Mouse (Mus musculus) CD8-positive naive resting alpha-beta T cell, adult 57 days (primary cell): ENCODE measurements around the gene Timmdc1. TPM values are rescaled to one million over a fixed set of nuclear protein-coding genes. Genes with fewer than 3 reads are reported as not detected.

Experiments used
- total RNA-seq: library from RNA; stranded (reverse); gene quantifications from one replicate; pipeline ENCODE4 v1.2.4, GENCODE M21; 2023

Gene Timmdc1
- total RNA-seq, result 14.4 TPM

DNA sequence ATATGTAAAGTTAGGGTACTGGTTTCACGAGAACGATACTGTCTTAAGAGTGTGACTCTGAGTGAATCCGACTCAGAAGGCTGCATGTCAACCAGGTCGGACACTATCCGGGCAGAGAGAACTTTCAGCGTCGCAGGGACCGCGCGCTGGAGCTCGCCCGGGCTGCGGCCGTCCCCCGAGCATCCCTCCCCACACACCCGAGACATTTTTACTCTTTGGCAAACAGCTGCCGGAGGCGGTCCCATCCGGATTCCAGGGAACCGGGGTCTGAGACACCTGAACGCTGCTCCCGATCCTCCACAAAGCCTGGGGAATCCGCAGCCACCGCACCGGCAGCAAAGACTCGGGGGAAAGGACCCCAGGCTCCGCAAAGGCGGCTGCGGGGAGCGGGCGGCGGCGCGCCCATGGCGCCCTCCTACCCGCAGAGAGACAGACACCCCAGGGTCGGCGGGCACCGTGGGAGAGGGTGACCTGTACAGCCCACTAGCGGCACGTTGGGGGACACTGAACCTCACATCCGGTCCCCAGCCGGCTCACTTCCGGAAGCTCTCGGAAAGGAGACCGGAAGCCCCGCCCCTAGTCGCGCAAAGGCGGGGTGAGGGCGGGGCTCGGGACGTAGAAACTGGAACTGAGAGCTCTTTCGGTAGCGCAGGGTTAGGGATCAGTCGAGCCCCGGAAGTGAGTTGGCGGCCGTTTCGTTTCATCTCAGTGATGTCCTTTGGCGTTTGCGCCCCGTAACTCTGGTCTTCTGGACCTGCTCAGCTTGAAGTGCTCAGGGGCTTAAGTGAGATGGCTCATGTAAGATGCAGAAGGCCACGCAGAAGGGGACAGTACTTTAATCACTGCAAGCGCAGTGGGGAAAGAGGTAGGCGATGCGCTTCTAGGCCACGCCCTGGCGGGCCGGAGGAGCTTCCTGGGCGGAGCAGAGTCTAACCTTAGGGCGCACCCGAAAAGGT lies at the start of gene Timmdc1:
Timmdc1 (minus strand) TSS at position 535 of the 956 bp plus-strand sequence.

DNA sequence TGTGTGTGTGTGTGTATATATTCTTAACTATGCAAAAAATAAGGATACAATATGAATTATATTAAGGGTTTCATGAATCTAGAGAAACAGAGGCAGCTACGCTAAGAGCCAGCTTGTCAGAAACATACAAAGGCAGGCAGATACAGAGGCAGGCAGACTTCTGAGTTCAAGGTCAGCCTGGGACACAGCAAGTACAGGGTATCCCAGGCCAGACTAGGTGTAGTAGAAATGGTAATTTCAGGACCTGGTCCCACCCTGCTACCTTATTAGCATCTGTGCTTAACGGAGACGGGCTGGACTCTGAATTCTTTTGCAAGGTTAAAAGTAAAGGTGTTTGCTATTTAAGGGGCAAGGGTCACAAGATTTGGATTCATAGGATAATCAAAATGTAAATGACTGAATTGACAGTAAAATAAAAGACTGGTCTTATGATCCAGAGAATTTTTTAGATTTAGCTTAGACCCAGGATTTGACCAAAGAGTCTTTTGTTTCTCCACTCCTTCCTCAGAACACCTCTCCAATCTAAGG lies 35.8 kb upstream of the Timmdc1 start, which contains the start of gene Tmem39a:
Tmem39a (plus strand) TSS at position 478 of the 528 bp plus-strand sequence.

DNA sequence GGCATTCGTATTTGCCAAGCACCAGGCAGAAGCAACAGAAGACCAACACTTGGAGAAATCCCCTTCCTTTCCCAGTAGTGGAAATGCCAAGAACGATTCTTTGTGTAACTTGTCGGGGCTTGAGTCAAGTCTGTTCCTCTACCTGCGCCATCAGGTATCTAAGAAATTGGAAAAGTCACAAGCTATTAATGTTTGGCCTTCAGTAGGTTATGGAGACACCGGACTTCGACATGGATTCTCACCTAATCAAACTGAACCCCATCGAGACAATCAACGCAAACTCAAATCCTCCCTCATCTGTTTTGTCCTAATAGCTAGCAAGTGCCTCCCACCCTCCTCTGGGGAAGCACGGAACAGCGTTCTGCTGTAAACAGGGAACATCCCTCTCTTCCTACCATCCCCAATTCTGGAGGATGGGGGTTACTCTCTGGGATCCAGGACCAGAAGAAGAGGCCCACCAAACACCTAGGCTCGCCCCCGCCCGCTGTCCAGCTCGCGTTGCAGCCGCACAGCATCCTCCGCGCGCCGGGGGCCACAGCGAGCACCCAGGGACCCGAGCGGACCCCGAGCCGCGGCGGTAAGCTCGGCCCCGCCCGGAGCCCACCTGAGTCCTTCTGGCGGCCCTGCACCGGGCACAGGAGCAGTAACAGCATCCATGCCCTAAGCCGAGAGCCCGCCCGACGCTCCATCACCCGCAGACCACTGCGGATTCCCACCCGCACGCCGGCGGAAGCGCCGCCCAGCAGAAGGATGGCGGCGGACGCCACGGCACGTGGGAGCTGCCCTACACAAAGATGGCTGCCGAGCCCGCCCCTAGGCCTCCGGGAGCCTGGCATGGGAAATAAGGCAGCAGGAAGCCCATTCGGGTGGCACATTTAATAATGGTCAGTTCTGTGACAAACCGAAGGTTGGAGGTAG lies 27.3 kb upstream of the Timmdc1 start, which contains the start of gene Poglut1:
Poglut1 (minus strand) TSS at position 780 of the 918 bp plus-strand sequence.

DNA sequence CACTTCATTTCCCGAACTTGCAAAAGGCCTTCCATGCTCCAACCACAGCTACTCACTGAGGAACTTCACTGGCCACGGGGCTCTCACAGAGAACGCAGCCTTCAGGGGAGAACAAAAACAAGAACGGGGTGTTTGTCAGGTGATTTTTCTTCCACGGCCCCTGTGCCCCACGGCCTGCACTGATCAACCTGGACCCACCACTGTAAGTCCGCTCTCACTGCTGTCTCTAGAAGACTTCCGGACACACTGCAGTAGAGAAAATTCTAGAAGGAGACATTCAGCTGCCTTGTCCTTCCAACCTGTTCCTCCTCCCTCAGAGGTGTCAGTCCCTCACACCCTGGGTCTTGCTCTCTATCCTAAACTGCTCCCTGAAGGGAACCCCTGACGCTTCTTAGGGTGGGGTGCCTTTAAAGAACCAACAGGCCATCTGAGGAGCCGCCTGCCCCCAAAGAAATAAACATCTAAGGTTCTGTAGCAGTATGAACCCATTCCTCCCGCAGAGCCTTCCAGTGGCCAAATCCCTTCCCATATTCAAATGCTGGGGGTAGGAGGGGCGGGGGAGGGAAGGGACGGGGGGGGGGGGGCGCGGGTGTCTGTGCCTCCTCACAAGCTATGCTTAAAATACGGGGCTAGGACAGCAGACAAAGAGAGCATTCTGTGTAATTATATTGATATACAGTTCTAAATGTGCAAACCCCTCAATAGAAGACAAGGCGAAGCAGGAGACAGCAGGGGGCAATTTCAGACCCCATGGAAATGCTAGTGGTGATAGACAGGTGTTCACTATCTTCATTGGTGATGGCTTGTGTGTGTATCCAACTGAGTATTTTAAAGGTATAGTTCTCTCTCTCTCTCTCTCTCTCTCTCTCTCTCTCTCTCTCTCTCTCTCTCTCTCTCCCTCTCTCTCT lies 66.7 kb downstream of the Timmdc1 start, which contains the start of gene Cd80:
Cd80 (plus strand) TSS at position 51 of the 908 bp plus-strand sequence.

DNA sequence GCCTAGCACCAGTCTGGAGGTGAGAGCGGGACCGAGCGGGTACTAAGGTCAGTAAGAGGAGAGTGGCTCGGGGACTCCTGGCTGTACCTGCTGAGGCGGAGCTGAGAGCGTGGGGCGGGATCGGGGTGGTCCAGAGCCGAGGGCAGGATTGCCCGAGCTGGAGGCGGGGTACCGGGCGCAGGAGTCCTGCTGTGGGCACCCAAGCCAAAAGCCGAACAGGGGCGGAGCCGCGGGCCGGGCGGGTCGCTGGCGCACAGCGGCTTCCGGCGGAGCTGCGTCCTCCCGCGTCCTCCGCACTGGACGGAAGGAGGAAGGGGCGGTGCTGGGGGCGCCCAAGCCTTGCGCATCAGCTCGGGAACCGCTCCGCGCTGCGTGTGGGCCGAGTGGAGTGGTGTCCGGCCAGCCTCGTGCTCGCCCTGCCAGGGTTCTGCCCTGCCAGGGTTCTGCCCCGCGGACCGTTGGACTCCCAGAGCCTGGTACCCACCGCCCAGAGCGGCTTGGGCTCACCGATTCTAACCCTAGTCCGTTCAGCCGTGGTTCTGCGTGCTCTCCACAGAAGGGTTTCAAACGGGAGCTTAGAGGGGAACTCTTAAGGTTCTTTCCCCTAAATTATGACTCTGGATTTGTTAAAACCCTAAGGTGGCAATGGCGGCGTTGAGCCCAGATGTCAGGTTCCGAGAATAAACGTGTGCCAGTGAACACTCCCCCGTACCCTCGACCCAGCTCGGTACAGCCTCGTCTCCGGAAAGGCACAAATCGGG lies 69.8 kb downstream of the Timmdc1 start, which contains the start of gene Adprh:
Adprh (minus strand) TSS at position 262 of the 761 bp plus-strand sequence.

Other genes starting within 250 kb of the Timmdc1 start
- not detected for gene Nr1i2, start 227.8 kb downstream of the Timmdc1 start, total RNA-seq
- not detected for gene Maats1, start 180.5 kb downstream of the Timmdc1 start, total RNA-seq
- 66.4 TPM for gene Cox17, start 175.7 kb downstream of the Timmdc1 start, total RNA-seq
- not detected for gene Gm21987, start 175.6 kb downstream of the Timmdc1 start, total RNA-seq
- gene Popdc2, start 160.5 kb downstream of the Timmdc1 start, total RNA-seq, result not detected
- gene Pla1a, start 89.5 kb downstream of the Timmdc1 start, total RNA-seq, result not detected
- gene Adprh, start 70.0 kb downstream of the Timmdc1 start, total RNA-seq, result 22.1 TPM
- gene Cd80, start 67.1 kb downstream of the Timmdc1 start, total RNA-seq, result 1.8 TPM
- 22.0 TPM for gene Poglut1, start 27.6 kb upstream of the Timmdc1 start, total RNA-seq
- gene Tmem39a, start 36.0 kb upstream of the Timmdc1 start, total RNA-seq, result 50.6 TPM
- 9.8 TPM for gene Arhgap31, start 190.6 kb upstream of the Timmdc1 start, total RNA-seq
- gene B4galt4, start 219.6 kb upstream of the Timmdc1 start, total RNA-seq, result 0.86 TPM